Mouse (Mus musculus) megakaryocyte progenitor cell, adult 5-6 weeks (primary cell): ENCODE data around the gene Ezh1. TPM values are rescaled to one million over a fixed set of nuclear protein-coding genes. Genes with fewer than 3 reads are reported as not detected.

Experiments
- ATAC-seq: replicated peaks from 2 replicates; pipeline ENCODE4 v1.8.0; 2016; ENCODE audit warnings: mild to moderate bottlenecking, moderate TSS enrichment, inconsistent platforms; ENCODE audit not compliant: poor library complexity
- total RNA-seq, 2 experiments: library from RNA; stranded (forward) in 1 of 2; stranded (reverse) in 1 of 2; fragments of 157-497, 149-512 nt in 1 of 2; fragments of 200-1000 nt in 1 of 2; gene quantifications; 2 replicates each; pipeline versions ENCODE4 v1.2.3 to v1.2.4; 2015 to 2017

Gene Ezh1
- total RNA-seq, 2 experiments from 2014 or later = 13.2 to 15.8 TPM

DNA sequence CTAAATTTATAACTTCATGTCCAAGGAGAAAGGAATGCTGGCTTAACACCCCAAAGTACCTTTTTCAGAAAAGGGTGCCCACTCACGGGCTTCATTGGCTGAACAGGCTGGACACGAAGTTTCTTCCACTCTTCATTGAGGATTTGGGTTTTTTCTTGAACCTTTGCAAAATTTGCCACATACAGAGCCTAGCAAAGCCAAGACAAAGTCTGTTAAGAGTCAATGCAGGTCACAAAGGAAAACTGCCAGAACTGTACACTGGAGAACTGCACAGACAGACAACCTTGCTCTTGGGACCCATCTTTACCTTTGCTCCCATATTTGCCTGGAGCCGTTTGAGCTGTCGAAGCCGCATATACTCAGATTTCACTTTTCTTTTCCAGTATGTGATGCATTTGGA lies 9.3 kb downstream of the Ezh1 start:
- no peak for ATAC-seq

DNA sequence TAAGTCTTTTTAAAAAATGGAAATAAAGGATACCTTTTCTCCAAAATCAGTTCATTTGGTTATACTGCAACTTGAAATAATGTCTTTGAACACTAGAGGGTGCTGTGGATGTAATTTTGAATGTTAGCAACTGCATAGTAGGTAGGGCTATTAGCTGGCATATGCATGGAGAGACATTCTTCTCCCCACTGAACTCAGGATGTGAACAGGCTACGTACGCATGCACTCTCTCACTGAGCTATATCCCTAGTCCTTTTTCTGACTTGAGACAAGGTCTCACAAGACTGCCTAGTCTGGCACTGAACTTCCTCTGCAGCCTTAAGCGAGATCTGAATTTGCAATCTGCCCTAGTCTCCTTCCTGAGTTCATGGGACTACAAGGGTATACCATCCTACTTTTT lies 14.3 kb downstream of the Ezh1 start:
- ATAC-seq = peak; percentile 93

DNA sequence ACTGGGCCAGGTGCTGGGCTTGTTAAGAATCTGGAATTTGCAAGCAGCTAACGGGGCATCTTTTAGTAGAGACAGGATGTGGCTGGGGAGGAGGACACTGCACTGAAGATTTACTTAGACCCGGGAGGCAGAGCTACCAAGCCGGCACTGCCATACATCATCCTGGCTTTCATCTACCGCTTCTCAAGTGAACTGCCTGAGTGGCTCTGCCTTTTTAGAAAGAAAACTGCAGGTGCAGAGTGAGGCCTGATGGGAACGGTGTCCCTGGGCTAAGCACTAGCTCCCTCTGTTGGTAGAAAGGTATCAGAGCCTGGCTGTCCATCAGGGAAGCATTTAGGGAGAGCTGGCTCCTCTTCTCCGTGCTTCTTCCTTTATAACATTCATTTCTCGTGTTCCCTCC lies 25.3 kb downstream of the Ezh1 start:
- ATAC-seq = peak; percentile 93

DNA sequence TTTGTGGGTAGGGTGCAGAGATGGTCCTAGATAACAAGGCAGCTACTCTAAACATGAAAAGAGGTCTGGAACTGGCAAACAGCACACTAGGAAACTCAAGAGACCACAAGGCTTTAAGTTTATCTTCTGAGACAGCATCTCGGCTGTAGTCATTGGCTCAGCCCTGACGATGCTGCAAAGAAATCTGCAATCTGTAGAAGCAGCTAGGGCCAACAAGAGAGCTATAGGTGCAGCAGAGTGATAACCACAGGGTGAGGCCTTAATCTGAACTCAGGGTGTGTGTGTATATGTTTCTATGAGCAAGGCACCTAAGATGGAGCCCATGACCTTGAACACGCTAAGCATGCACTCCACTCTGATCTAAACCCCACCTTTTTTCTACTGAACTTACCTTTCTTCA lies 26.7 kb downstream of the Ezh1 start:
- peak; percentile 66 for ATAC-seq

DNA sequence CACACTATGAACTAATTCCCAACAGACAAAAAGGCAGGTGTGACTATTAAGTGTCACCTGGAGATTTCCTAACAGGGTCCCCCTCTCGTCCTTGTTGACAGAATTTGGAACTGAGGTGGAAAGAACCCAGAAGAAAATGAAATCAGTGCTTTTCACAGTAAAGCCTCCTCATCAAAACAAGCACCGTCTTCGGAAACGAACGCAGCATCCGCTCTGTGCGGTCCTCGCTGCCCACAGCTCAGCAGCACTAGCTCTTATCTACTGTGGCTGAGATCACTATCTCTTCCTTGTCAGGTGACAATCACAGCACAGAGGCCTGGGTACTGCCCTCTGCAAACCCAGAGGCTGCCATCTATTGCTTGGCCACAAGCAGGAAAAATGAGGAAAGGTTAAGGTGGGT lies 30.1 kb downstream of the Ezh1 start:
- no peak for ATAC-seq

DNA sequence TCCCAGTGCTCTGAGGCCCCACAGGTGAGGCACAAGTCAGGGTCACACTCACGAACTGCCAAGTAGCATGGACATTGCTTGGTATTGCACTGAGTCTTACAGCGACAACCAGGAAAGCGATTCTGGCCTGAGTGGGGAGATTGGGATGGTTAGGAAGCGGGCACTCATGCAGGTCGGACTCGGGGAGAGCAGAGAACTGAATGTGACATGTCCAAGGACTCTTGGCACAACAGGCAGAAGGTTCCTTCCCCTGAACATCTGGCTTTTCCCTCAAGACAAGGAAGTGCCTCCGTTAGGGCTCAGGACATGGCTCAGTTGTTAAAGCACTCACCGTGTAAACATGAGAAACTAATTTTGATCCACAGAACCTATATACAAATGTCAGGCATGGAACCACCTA lies 30.7 kb downstream of the Ezh1 start:
- ATAC-seq = no peak

DNA sequence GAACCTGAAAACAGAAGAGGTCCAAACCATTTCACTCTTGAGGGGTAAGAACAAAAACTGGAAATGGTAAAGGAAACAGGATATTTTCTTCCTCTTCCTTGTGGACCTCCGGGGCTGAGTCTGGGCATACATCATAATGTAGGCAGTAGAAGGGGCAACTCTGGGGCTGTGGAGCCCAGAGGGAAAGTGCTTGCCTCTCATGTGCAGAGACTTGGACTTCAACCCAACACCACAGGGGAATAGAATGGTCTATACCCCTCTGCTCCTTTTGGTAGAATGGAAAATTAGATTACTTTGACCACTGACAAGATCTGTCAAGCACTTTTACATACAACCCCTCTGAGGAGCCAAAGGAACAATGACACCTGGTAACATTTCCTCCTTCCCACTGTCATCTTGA lies 31.2 kb downstream of the Ezh1 start:
- ATAC-seq = no peak

DNA sequence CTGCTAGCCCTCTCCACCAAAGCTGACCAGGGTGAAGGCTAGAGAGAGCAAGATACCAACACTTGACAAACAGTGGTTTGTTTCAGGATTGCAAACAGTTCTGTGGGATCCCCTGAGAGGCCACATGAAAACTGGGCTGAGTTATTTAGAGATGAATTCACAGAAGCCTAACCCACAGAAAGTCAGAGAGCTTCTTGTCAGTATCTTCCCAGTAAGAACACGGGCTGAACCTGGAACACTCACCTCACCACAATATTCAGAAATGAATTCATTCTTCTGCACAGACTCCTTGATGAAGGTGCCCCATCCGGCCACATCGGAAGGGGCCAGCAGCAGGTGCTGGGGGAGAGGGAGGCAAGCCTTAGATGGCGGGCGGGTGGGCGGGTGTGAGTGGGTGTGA lies 31.6 kb downstream of the Ezh1 start:
- ATAC-seq = no peak

DNA sequence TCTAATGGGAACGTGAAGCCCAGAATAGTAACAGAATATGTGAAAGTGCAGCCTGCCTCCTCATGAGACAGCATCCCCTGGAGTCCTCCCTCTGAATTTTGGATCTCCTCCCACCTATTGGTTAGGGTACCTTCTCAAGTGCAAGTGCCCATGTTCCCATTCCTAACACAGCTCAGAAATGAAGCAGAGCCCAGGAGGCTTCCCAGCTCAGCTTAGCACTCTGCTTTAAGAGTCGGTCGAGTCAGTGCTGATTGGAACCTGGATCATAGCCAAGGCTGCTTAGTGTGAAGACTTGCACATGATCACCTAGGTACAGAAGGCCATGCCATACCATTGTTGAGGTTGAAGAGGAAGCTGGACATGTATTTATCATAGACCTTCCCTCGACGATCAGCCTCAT lies 32.1 kb downstream of the Ezh1 start:
- ATAC-seq = no peak

DNA sequence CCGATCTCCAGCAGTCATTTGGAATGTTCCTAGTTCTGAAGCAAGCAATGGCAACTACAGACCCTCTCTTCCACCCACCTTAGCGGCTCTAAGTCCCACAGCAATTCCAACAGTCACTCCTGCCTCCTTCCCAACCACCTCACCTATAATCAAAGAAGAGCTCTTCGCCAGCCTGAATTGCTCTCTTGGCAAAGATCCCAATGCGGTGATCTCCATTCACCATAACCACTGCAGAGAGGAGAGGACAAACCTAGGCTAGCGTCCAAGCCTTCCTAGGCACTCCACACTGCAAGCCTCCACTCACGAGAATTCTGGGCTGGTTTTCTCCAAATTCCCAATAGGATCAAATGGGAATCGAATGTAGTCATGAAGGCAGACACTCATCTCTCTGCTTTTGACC lies 33.2 kb downstream of the Ezh1 start:
- no peak for ATAC-seq

DNA sequence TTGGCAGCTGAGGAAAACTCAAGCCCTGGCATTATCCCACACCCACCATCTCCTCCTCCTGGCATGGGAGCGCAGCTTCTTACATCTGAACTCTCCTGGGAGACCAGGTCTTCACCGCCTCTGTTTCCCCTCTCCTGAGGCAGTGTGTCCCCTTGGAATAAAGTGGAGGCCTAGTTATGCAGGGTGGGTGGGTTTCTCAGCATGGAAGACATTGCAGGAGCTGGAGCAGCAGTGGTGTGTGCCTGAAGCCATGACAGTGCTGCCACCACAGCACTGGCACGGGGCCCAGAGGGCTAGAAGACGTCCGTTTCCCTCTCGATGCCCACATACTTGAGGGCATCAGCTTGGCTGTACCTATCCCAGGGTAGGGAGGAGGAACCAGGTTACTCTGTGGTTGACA lies 33.6 kb downstream of the Ezh1 start:
- no peak for ATAC-seq

DNA sequence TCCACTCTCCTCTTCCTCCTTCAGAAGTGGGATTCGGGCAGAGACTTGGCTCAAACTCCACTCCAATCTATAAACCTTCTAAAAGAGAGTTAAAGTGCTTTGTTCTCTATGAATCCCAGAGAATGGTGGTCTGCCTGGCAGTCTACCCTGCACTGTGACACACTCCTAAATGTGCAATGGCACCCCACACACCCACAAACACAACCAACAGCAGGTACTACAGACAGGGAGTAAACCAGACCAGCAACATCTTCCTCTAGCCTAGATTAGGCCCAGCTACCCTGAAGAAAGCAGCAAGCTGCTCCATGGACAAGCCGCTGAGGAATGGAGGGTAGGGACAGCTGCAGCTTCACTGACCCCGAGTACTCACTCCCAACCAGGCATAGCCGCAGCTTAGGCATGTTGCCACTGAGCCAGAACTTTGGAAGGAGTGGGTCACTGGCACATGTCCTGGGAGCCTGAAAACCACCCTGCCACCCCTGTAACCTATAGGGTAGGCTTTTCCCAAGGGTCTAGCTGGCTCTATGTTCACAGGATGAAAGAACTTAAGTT lies 34.3 kb downstream of the Ezh1 start:
- ATAC-seq = no peak

DNA sequence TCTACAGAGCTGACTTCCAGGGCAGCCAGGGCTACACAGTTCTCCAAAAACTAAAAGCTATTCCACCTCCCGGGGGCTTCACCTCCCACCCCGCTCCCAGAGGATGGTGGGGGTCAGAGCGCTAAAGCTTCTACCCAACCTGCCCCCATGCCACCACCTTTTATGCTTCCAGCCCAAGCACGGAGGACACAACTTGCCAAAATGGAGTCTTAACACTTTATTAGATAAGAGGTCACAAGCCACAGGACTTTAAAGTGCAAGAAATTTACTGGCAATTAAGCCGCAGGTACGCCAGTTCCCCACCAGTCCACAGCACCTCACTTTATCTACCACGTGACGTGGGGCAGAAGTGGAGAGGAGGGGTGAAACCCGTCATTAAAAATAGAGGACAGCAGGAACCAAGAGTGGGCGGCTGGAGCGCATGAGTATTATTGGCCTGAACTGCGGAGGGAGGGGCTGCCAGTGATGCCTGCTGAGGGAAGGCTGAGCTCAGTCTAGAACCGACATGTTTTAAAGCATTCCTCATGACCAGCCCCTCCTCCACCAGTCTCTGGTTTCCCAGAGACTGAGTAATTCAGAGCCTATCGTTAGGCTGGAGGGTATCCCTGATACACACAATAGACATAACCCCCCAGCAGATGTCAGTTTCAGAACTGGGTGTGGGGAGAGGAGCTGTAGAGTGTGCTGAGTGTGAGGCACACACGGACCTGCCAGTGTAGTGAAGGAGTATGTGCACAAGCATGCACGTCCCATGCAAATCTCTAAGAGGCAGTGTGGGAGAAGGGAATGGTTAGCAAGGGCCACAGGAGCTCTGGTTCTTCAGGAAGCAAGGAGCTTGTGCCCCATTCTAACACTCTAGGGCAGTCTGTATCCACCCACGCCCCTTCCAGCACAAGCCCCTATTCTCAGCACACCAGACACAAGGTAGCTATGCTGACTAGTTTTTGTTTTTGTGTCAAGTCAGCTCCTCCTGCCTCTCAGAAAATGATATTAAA lies 35.1 kb downstream of the Ezh1 start:
- no peak for ATAC-seq

DNA sequence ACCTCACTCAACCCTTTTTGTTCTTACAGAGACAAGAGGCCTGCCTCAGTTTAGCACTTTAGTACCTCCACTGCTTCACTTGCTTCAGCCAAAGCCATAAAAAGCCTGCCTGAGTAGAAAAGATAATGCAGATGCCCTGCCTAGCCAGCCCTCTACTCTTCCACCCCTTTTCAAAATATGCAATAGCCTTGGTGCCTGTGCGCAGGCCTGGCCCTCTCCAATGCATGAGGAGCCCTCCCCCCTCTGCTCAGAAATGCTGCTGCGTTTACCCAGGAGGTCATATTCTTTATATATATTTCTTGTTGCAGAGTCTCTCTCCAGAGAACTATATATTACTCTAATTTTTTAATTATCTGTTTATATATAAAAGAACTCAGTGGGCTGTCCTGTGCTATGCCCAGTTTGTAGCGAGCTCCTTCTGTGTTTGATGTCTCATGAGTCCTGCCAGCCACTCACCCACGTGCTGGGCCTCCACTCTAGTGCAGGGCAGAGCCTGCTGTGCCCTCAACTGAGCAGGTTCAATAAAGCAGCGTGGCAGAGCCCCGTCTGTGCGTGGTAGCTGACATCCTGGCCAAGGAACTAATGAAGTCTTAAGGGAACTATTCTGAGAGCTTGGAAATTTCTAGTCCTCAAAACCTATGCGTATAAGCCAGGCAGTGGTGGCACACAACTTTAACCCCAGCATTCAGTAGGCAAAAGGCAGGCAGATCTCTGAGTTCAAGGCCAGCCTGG lies 35.9 kb downstream of the Ezh1 start:
- ATAC-seq = peak; percentile 73

DNA sequence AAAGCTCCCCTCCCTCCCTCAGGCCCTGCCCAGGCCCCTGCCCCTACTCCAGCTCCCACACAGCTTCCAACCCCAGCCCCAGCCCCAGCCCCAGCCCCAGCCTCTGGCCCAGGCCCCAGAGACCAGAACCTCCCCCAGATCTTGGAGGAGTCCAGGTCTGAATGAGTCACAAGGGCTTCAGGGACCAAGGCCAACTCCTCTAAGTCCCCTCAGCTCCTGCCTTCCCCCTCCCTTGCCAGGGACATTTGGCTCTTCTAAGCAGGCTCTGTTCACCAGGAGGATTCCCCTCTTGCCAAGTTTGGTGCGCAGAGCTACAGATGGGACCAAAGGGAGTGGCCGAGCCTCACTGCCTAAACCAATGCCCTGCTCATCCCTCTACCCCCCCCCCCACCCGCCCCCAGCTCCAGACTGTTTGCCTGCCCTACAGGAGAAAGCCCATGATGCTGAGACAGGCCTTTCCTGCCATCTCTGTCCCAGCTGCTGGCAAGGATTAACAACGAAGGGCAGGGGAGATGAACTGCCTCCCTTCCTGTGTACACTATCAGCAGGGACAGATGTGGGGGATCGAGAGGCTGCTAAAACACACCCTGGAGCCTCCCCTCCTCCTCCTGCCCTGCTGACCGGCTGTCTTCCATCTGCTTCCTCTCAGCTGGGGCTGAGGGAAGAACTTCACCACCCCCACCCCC lies 36.6 kb downstream of the Ezh1 start:
- peak; percentile 91 for ATAC-seq

DNA sequence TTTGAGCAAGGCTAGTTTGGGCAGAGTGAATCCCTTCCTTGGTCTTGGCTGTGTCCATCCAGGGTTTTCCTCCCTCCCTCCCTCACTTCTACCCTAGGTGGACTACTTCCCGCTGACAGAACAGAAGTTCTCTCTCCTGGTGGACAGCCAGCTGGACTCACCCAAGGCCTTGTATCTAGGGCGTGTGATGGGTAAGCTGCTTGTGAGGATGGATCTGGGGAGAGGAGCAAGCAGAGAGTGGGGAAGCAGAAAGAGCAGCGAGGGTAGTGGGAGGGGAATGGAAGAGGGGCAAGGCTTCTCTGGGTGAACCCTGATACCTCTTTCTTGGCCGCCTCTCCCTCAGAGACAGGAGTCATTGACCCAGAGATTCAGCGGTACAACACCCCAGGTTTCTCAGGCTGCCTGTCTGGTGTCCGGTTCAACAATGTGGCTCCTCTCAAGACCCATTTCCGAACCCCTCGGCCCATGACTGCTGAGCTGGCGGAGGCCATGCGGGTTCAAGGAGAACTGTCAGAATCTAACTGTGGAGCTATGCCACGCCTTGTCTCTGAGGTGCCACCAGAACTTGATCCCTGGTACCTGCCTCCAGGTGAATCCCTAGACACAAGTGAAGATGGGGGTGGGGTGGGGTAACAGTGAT lies 38.0 kb downstream of the Ezh1 start:
- ATAC-seq = no peak

DNA sequence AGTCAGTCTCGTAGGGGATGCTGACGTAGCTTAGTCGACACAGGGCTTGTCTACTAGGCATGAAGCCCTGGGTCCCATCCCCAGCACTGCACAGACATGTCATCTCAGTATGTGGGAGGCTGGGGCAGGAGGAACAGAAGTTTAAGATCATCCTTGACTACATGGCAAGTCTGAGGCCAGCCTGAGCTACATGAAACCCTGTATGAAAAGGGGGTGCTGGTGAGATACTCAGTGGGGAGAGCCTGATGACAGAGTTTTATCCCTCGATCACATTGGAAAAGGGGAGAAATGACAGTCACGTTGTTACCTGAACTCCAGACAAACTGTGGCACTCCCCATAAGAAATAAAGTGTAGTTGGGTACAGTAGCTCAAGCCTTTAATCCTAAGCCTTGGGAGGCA lies 38.7 kb downstream of the Ezh1 start:
- ATAC-seq = no peak

DNA sequence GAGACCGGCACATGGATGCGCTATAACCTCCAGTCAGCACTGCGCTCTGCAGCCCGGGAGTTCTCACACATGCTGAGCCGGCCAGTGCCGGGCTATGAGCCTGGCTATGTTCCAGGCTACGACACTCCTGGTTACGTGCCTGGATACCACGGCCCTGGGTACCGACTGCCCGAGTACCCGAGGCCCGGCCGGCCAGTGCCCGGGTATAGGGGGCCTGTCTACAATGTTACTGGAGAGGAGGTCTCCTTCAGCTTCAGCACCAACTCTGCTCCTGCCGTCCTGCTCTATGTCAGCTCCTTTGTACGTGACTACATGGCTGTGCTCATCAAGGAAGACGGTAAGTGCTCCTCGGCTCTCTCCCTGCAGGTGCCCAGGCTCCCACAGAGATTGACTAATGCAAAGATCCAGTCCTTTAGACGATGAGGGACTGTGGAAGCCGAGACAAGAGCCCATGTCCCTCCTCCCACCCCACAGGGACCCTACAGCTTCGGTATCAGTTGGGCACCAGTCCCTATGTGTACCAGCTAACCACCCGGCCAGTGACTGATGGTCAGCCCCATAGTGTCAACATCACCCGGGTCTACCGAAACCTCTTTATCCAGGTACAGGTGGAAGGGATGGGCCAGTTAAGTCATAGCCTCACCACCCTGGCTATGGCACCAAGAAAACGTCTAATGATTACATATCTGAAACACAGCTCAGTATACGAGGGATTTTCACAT lies 39.6 kb downstream of the Ezh1 start:
- no peak for ATAC-seq

DNA sequence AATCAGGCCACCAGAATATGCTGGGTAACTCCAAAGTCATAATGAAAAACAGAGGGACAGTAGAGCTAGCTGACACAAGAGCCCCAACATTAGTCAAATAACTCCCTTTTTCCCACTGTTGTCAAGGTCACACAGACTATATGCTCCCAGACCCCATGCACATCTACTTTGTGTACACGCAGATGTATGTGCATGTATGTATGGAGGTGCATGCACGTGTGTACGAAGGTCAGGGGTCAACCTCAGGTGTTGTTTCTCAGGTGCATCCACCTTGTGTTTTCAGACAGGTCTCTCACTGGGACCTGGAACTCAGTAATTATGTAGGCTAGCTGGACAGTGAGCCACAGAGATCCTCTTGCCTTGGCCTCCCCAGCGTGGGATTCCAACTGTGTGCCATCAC lies 40.8 kb downstream of the Ezh1 start:
- ATAC-seq = no peak

DNA sequence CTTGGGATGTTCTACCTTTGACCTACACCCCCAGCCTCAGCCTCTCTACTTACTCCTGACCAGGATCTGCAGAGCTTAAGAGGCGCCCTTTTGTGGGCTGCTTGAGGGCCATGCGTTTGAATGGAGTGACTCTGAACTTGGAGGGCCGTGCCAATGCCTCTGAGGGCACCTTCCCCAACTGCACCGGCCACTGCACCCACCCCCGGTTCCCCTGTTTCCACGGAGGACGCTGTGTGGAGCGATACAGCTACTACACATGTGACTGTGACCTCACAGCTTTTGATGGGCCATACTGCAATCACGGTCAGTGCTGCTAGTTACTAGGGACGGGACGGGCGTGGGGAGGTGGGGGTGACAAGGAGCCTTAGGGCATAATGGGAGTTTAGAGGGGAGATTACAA lies 41.3 kb downstream of the Ezh1 start:
- ATAC-seq = no peak
